Mouse (Mus musculus) bone marrow macrophage, adult 2 months (primary cell): ENCODE data around the gene Sla2. TPM values are rescaled to one million over a fixed set of nuclear protein-coding genes. Genes with fewer than 3 reads are reported as not detected.
"Not testable (repeated sequence)": the region's sequence is repeated elsewhere in the genome, so short reads cannot be mapped to it uniquely, and the experiment has no call there.

ENCODE experiments used
- H3K27ac ChIP-seq: 2 replicates; pipeline ENCODE4 v1.5.1; 2012; ENCODE audit warnings: low read depth, low read length; ENCODE audit not compliant: insufficient read depth
- H3K4me1 ChIP-seq: 2 replicates; pipeline ENCODE4 v1.6.1; 2012; ENCODE audit warnings: low read length; ENCODE audit not compliant: control insufficient read depth, insufficient read depth
- H3K4me3 ChIP-seq: 2 replicates; pipeline ENCODE4 v1.5.1; 2012; ENCODE audit warnings: mild to moderate bottlenecking, low read length, moderate library complexity; ENCODE audit not compliant: insufficient read depth
- CTCF ChIP-seq: IDR thresholded peaks from 2 replicates; pipeline ENCODE4 v1.5.1; 2012; ENCODE audit warnings: low read depth, mild to moderate bottlenecking, low read length, moderate library complexity
- POLR2A ChIP-seq: IDR thresholded peaks from 2 replicates; pipeline ENCODE4 v1.6.1; 2012; ENCODE audit warnings: mild to moderate bottlenecking, low read depth, low read length, borderline replicate concordance
- polyA plus RNA-seq: library from polyadenylated mRNA; stranded (reverse); fragments of >200 nt; gene quantifications from 2 replicates; pipeline ENCODE4 v1.2.4, GENCODE M21; 2012; ENCODE audit not compliant: missing spikeins, insufficient read depth, insufficient read length

Sla2 gene
- not detected in 2 replicates for polyA plus RNA-seq

- Histone ChIP-seq H3K27ac (no peak within 1 kb of the TSS), H3K4me1 (peaks cover 10% of the 10 kb centered on the region), H3K4me3 (no peak within 1 kb of the TSS)
- TF ChIP-seq CTCF (no peak), POLR2A (no peak)
Measured at GRCm38 (mm10) chr2:156887017-156887416, at the start of gene Sla2. TSS of gene Sla2 (minus strand) at chr2:156887192.

- H3K4me3 ChIP-seq: no peak overlapping the region
- H3K27ac ChIP-seq: no peak overlapping the region
- TF ChIP-seq POLR2A (no peak), CTCF (no peak)
- H3K4me1 ChIP-seq: no peaks in the 10 kb centered on the region
Measured at GRCm38 (mm10) chr2:156935005-156935404, 48.0 kb upstream of the Sla2 start.

GRCm38 (mm10) chr2:156933426-156933825 lies 46.4 kb upstream of the Sla2 start:
- Histone ChIP-seq H3K4me1 (no peaks in the 10 kb centered on the region), H3K4me3 (no peak overlapping the region), H3K27ac (no peak overlapping the region)
- TF ChIP-seq POLR2A (no peak), CTCF (no peak)

GRCm38 (mm10) chr2:156931421-156931820 lies 44.4 kb upstream of the Sla2 start:
- H3K4me1 ChIP-seq: no peaks in the 10 kb centered on the region
- H3K27ac ChIP-seq: no peak overlapping the region
- H3K4me3 ChIP-seq: no peak overlapping the region
- TF ChIP-seq POLR2A (no peak), CTCF (no peak)

- TF ChIP-seq CTCF (no peak), POLR2A (no peak)
- Histone ChIP-seq H3K4me1 (no peaks in the 10 kb centered on the region), H3K4me3 (no peak overlapping the region), H3K27ac (no peak overlapping the region)
Measured at GRCm38 (mm10) chr2:156930549-156930948, 43.6 kb upstream of the Sla2 start.

GRCm38 (mm10) chr2:156929519-156930120 lies 42.6 kb upstream of the Sla2 start:
- H3K4me1 ChIP-seq: peaks cover 2% of the 10 kb centered on the region; the same call in 1 of the 2 replicates
- no peak overlapping the region for H3K27ac ChIP-seq
- H3K4me3 ChIP-seq: no peak overlapping the region
- TF ChIP-seq POLR2A (no peak), CTCF (no peak)

- no peak for TF ChIP-seq CTCF
- no peak for TF ChIP-seq POLR2A
Measured at GRCm38 (mm10) chr2:156928606-156929005, 41.6 kb upstream of the Sla2 start.

GRCm38 (mm10) chr2:156927663-156928062 lies 40.7 kb upstream of the Sla2 start:
- Histone ChIP-seq H3K27ac (no peak overlapping the region), H3K4me1 (peaks cover 7% of the 10 kb centered on the region), H3K4me3 (no peak overlapping the region)
- TF ChIP-seq POLR2A: no peak
- no peak for TF ChIP-seq CTCF

More at GRCm38 (mm10) chr2:156928606-156929005, 41.6 kb upstream of the Sla2 start:
- Histone ChIP-seq H3K4me3 (no peak overlapping the region), H3K27ac (no peak overlapping the region), H3K4me1 (peaks cover 7% of the 10 kb centered on the region)

- H3K4me1 ChIP-seq, H3K27ac ChIP-seq, H3K4me3 ChIP-seq: not testable (repeated sequence)
Measured at GRCm38 (mm10) chr2:156925611-156926010, 38.6 kb upstream of the Sla2 start.

GRCm38 (mm10) chr2:156925075-156925474 lies 38.1 kb upstream of the Sla2 start:
- H3K4me3 ChIP-seq, H3K27ac ChIP-seq, H3K4me1 ChIP-seq: not testable (repeated sequence)

- TF ChIP-seq POLR2A (no peak), CTCF (no peak)
- no peak overlapping the region for H3K27ac ChIP-seq
- H3K4me1 ChIP-seq: peaks cover 7% of the 10 kb centered on the region
- H3K4me3 ChIP-seq: no peak overlapping the region
Measured at GRCm38 (mm10) chr2:156924210-156924898, 37.4 kb upstream of the Sla2 start.
